Mouse (Mus musculus) stomach, embryonic 14.5 days (tissue): ENCODE results near the gene Ubox5. TPM values are rescaled to one million over a fixed set of nuclear protein-coding genes. Genes with fewer than 3 reads are reported as not detected.
A peak's percentile ranks its signal among the peaks of the same experiment; 100 is the strongest.

Source experiments
- ATAC-seq: fragments of 200-750 bp; cut with Nextera tagmentation; 2 replicates; pipeline ENCODE4 v1.8.0; 2017; ENCODE audit warnings: low read depth, moderate TSS enrichment; ENCODE audit not compliant: insufficient number of reproducible peaks, insufficient read depth, low FRiP score
- H3K27ac ChIP-seq: fragments of 300-500 bp; sonication (generic); 2 replicates; pipeline ENCODE4 v1.5.1; 2014; ENCODE audit warnings: mild to moderate bottlenecking, low read length, moderate library complexity, mixed read lengths
- H3K27me3 ChIP-seq: fragments of 300-500 bp; sonication (generic); 2 replicates; pipeline ENCODE4 v1.6.1; 2014; ENCODE audit warnings: low read length, control low read depth, mixed read lengths; ENCODE audit not compliant: control insufficient read depth, insufficient read depth
- H3K36me3 ChIP-seq: fragments of 300-500 bp; sonication (generic); 2 replicates; pipeline ENCODE4 v1.6.1; 2014; ENCODE audit warnings: mild to moderate bottlenecking, control low read depth, low read length, moderate library complexity, mixed read lengths; ENCODE audit not compliant: control insufficient read depth, insufficient read depth
- H3K4me1 ChIP-seq: fragments of 300-500 bp; sonication (generic); 2 replicates; pipeline ENCODE4 v1.6.1; 2014; ENCODE audit warnings: low read length, control low read depth, mixed read lengths; ENCODE audit not compliant: control insufficient read depth, insufficient read depth
- H3K4me2 ChIP-seq: fragments of 300-500 bp; sonication (generic); replicated peaks from 2 replicates; pipeline ENCODE4 v1.6.1; 2014; ENCODE audit warnings: low read depth, low read length, control low read depth
- H3K4me3 ChIP-seq: fragments of 300-500 bp; sonication (generic); 2 replicates; pipeline ENCODE4 v1.5.1; 2014; ENCODE audit warnings: low read depth, low read length, control low read depth
- H3K9ac ChIP-seq: fragments of 300-500 bp; sonication (generic); replicated peaks from 2 replicates; pipeline ENCODE4 v1.6.1; 2014; ENCODE audit warnings: low read depth, mild to moderate bottlenecking, control low read depth, low read length, moderate library complexity, mixed read lengths
- H3K9me3 ChIP-seq: fragments of 300-500 bp; sonication (generic); 2 replicates; pipeline ENCODE4 v1.6.1; 2016; ENCODE audit warnings: low read depth, low read length, control low read depth; ENCODE audit not compliant: control insufficient read depth
- WGBS: fragments of 180-500 bp; shearing (Covaris S2); extraction: QIAGEN DNeasy Blood & Tissue Kit; methylation state at CpG from one replicate; pipeline ENCODE4 v1.1.7; 2014; 5-methylcytosine and 5-hydroxymethylcytosine counted together
- polyA plus RNA-seq: library from polyadenylated mRNA; unstranded; fragments of >200 nt; fragmentation: Nextera tagmentation; extraction: Ambion mirVana; gene quantifications from 2 replicates; pipeline ENCODE4 v1.2.1, GENCODE M21; 2014

Ubox5 gene
- polyA plus RNA-seq, 1 experiment from 2014 or later: 14.6 TPM

DNA sequence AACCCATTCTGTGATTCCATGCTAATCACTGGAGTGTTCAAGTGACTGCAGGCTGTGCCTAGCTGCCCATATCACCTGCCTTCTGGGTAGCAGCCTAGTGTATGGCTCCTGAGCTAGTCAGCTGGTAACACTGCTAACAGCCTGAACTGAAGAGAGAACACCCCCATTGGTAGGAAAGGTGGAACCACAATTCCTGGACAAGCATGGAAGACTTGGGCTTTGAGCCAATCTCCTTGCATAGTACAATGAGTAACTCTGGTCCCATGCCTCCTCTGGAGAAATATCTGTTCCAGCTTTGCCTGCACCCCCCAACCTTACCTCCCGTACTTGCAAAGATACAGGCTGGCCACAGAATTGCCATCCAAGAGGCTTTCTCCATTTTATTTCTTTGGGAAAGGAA lies 2.6 kb upstream of the Ubox5 start:
- no peak for ATAC-seq
- H3K9ac ChIP-seq: no peak overlapping the region
- H3K9me3 ChIP-seq: no peaks in the 10 kb centered on the region
- no peak overlapping the region for H3K4me3 ChIP-seq
- H3K36me3 ChIP-seq: peaks cover 3% of the 10 kb centered on the region; the same call in 1 of the 2 replicates
- peaks cover 14% of the 10 kb centered on the region for H3K27me3 ChIP-seq
- no peak overlapping the region for H3K4me2 ChIP-seq
- H3K27ac ChIP-seq: no peak overlapping the region
- 79% methylated on average over 1 of the region's 1 CpGs for WGBS
- peaks cover 14% of the 10 kb centered on the region; the same call in 1 of the 2 replicates for H3K4me1 ChIP-seq

DNA sequence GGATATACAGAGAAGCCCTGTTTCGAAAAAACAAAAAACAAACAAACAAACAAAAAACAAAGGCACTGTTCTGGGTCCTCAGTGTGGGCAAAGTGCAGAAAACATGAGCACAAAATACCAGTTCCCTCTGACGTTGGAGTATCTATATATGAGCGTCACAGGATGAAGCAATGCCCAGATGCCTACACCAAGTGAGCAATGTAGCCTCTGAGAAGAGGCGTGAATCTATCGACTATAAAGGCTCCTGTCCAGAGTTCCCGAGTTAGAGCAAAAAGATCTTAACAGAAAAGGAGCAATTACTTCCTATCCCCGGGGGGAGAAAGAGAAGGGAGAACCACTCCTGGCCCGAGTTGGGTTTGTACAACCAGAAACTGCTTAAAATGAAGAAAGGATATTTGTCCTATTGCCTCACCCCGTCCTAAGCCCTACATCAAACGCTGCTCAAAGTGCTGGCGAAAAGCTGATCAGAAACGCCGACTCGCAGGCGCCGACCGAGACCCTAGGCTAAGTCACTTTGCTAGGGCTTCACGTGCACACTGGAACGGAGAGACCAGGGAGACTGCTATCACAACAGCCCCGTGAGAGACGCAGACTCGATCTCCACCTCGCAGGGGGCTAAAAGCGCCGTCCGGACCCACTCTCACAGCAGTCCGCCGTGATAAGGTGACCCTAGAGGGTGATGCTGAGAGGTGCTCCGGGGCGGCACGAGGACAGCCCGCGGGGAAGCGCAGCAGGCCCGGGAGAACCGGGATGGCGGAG lies 579 bp downstream of the Ubox5 start:
- 2% methylated on average over 37 of the region's 37 CpGs for WGBS
- Histone ChIP-seq H3K4me3 (peak overlapping the region; percentile 98), H3K9ac (peak overlapping the region; percentile 86), H3K4me2 (peak overlapping the region; percentile 94), H3K4me1 (0 out of 2 replicates have a peak, but pooled peaks cover 1% of the 10 kb centered on the region), H3K27ac (peak overlapping the region; percentile 22; the same call in 1 of the 2 replicates), H3K36me3 (peaks cover 11% of the 10 kb centered on the region; the same call in 1 of the 2 replicates), H3K9me3 (no peaks in the 10 kb centered on the region), H3K27me3 (peaks cover 5% of the 10 kb centered on the region)
- ATAC-seq: peak; percentile 42; the same call in 1 of the 2 replicates

DNA sequence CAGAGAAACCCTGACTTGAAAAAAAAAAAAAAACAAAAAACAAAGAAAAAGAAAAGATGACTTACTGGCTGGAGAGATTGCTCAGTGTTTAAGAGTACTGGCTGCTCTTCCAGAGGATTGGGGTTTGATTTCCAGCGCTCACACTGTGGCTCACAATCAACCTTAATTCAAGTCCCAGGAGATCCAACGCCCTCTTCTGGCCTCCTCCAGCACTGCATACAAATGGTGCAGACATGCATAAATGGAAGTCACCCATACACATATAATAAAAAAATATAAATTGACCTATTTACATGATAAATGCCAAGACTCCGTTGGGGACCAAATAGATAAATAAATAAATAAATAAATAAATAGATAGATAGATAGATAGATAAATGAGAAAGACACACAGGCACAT lies 1.4 kb downstream of the Ubox5 start:
- H3K36me3 ChIP-seq: peaks cover 11% of the 10 kb centered on the region
- no peak for ATAC-seq
- 64% methylated on average over 3 of the region's 3 CpGs for WGBS
- H3K4me2 ChIP-seq: peak overlapping the region; percentile 94; the same call in 1 of the 2 replicates
- H3K4me3 ChIP-seq: peak overlapping the region; percentile 98
- no peaks in the 10 kb centered on the region for H3K4me1 ChIP-seq
- no peaks in the 10 kb centered on the region for H3K9me3 ChIP-seq
- H3K27ac ChIP-seq: no peak overlapping the region
- no peak overlapping the region for H3K9ac ChIP-seq
- H3K27me3 ChIP-seq: no peaks in the 10 kb centered on the region

DNA sequence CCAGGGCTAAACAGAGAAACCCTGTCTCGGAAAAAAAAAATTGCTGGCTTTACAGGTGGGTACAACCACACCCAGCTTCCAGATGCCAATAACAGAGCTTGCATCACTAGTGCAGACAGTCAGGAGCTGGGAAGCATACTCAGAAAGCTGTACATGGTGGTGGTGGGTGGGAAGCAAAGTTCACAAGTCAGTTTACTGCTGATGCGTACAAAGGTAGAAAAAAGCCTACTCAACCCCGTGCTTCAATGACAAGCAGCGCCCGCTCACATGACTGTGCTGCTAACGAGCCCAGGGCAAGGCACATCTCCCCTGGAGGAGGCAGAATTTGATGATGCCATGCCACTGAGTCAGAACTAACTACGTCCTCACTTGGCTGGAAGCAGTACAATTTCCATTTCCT lies 10.9 kb downstream of the Ubox5 start:
- Histone ChIP-seq H3K9me3 (no peaks in the 10 kb centered on the region), H3K9ac (no peak overlapping the region), H3K27me3 (no peaks in the 10 kb centered on the region), H3K4me2 (no peak overlapping the region), H3K4me3 (no peak overlapping the region), H3K27ac (no peak overlapping the region), H3K36me3 (peaks cover 26% of the 10 kb centered on the region), H3K4me1 (no peaks in the 10 kb centered on the region)
- 88% methylated on average over 7 of the region's 7 CpGs for WGBS
- no peak for ATAC-seq

DNA sequence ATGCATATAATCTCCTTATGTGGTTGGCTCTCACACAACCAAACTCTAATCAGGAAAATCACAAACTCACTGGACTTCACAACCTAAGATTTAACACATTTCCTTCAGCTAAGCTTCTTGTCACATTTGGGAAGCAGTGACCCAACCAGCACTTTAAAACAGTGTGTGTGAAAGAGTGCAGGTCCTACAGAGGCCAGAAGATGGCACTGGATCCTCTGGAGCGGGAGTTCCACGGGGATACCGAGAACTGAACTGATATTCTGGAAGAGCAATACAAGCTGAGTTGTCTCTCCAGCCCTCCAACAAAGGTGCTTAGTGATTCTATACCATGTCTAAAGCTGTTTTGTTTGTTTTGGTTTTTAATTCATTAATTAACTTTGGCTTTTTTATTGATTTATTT lies 16.7 kb downstream of the Ubox5 start:
- WGBS: 66% methylated on average over 3 of the region's 3 CpGs
- Histone ChIP-seq H3K4me3 (no peak overlapping the region), H3K27me3 (no peaks in the 10 kb centered on the region), H3K4me1 (no peaks in the 10 kb centered on the region), H3K4me2 (no peak overlapping the region), H3K27ac (no peak overlapping the region), H3K9me3 (no peaks in the 10 kb centered on the region), H3K9ac (no peak overlapping the region), H3K36me3 (peaks cover 35% of the 10 kb centered on the region)
- ATAC-seq: no peak

DNA sequence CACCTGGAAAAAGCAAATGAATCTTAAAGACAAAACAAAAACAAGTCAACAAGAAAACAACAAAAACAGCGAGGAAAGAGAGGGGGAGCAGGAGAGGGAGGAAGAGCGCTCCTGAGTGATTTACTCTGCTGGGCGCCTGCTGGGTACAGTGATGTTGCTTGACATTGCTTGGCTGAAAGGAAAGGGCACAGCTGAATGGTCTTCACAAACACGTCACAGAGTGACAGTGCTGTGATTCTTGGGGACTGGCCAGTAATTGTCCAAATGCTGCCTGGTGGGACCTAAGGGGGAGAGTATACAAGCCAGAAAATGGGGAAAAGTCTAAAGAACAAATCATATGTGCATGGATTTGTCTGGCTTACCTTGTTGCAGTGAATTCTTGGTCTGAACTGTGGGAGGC lies 27.6 kb downstream of the Ubox5 start:
- Histone ChIP-seq H3K27me3 (no peaks in the 10 kb centered on the region), H3K9me3 (no peaks in the 10 kb centered on the region), H3K4me2 (no peak overlapping the region), H3K36me3 (peaks cover 25% of the 10 kb centered on the region), H3K27ac (no peak overlapping the region), H3K4me3 (no peak overlapping the region), H3K9ac (no peak overlapping the region), H3K4me1 (no peaks in the 10 kb centered on the region)
- ATAC-seq: no peak
- 88% methylated on average over 4 of the region's 4 CpGs for WGBS

DNA sequence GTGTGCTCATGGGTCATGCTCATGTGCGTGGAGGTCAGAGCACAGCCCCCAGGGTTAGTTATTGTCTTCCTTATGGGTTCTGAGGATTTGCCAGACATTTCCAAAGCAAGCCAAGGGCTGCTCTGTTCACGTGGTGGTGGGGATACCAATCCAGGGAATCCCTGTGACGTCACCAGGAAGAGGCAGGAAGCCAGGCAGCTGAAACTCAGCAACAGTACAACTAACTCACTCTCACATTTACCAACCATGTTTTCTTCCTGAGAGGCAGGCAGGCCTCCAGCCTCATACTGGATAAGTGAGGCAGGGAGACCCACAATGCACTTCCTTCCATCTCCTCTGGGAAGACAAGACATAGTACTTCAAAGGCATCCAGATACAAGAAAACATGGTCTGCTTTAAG lies 31.4 kb downstream of the Ubox5 start:
- WGBS: 83% methylated on average over 3 of the region's 3 CpGs
- ATAC-seq: no peak
- Histone ChIP-seq H3K27me3 (no peaks in the 10 kb centered on the region), H3K36me3 (peaks cover 31% of the 10 kb centered on the region), H3K9me3 (no peaks in the 10 kb centered on the region), H3K27ac (no peak overlapping the region), H3K9ac (no peak overlapping the region), H3K4me2 (no peak overlapping the region), H3K4me1 (no peaks in the 10 kb centered on the region), H3K4me3 (no peak overlapping the region)

DNA sequence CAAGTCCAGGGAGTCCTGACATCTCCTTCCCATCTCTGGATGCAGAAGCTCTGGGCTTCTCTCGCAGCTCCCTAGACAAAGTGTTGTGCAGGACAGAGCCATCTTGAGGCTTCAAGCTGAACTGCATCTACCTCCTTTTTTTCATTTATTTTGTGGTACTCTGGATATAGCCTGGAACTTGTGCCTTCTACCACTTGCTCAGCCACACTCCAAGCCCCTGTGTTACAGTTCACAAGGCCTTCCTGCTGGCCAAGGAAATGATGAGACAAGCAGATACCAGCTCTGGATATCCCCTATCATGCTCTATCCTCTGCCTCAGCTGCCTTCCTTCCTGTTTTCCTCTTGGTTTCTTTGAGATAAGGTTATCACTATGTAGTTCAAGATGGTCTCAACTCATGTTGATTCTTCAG lies 32.2 kb downstream of the Ubox5 start:
- Histone ChIP-seq H3K36me3 (peaks cover 26% of the 10 kb centered on the region), H3K4me3 (no peak overlapping the region), H3K9me3 (no peaks in the 10 kb centered on the region), H3K4me2 (no peak overlapping the region), H3K27ac (no peak overlapping the region), H3K27me3 (no peaks in the 10 kb centered on the region), H3K4me1 (no peaks in the 10 kb centered on the region), H3K9ac (no peak overlapping the region)
- WGBS: 0% methylated on average over 1 of the region's 1 CpGs
- ATAC-seq: no peak

DNA sequence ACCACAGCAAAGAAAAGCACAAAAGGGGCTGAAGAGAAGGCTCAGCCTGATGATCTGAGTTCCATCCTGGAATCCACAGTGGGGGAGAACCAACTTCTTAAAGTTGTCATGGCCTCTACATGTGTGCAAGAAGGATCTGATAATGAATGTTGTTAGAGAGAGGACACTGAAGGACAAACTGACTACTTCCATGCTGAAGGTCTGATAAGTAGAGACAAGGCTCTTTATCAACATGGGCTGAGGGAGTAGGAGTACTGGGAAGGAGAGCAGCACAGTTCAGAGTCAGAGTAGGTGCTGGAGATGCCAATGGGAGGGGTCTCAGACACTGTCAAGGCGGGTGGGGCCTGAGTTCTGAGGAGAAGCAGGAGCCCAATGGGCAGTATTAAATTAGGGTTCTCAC lies 34.2 kb downstream of the Ubox5 start:
- H3K27me3 ChIP-seq: no peaks in the 10 kb centered on the region
- H3K4me3 ChIP-seq: no peak overlapping the region
- no peak for ATAC-seq
- no peak overlapping the region for H3K27ac ChIP-seq
- peaks cover 37% of the 10 kb centered on the region for H3K36me3 ChIP-seq
- H3K4me2 ChIP-seq: no peak overlapping the region
- H3K9ac ChIP-seq: no peak overlapping the region
- 92% methylated on average over 1 of the region's 1 CpGs for WGBS
- no peaks in the 10 kb centered on the region for H3K9me3 ChIP-seq
- H3K4me1 ChIP-seq: no peaks in the 10 kb centered on the region
